Mouse (Mus musculus) erythroblast, embryonic 14.5 days (primary cell): ENCODE measurements around the gene Inafm1.

Source experiments
- GATA1 ChIP-seq: IDR thresholded peaks from 2 replicates; pipeline ENCODE4 v1.6.1; 2012; ENCODE audit warnings: low read length, inconsistent platforms, mixed read lengths
- TAL1 ChIP-seq: IDR thresholded peaks from 3 replicates; pipeline ENCODE4 v1.6.1; 2012; ENCODE audit warnings: low read length, inconsistent platforms, mixed read lengths

GRCm38 (mm10) chr7:16295321-16295900 is 22.0 kb upstream of the Inafm1 start:
- TF ChIP-seq GATA1 (no peak), TAL1 (no peak)
